Mouse (Mus musculus): Measurements from ENCODE around the gene Slmap. TPM values are rescaled to one million over a fixed set of nuclear protein-coding genes. Genes with fewer than 3 reads are reported as not detected.
"Not testable (repeated sequence)": the region's sequence is repeated elsewhere in the genome, so short reads cannot be mapped to it uniquely, and the experiment has no call there.

Gene Slmap
- polyA plus RNA-seq, 1 experiment from 2014 or later = 31.4 TPM

GRCm38 (mm10) chr14:26519831-26520230, 14.9 kb downstream of the Slmap start:
- Histone ChIP-seq H3K27me3 (ENCODE audit: insufficient read depth, low read length) (no peaks in the 10 kb centered on the region), H3K27ac (ENCODE audit: low read depth) (no peak overlapping the region)
- no peak for ATAC-seq (ENCODE audit: insufficient read depth)

GRCm38 (mm10) chr14:26517843-26518242, 16.9 kb downstream of the Slmap start:
- Histone ChIP-seq H3K9me3 (ENCODE audit: low read depth, low read length) (no peaks in the 10 kb centered on the region), H3K4me3 (ENCODE audit: low read depth, low read length) (no peak overlapping the region), H3K9ac (no peak overlapping the region), H3K27me3 (ENCODE audit: insufficient read depth, low read length) (no peaks in the 10 kb centered on the region), H3K4me2 (no peak overlapping the region), H3K27ac (ENCODE audit: low read depth) (no peak overlapping the region), H3K4me1 (ENCODE audit: insufficient read depth) (0 out of 2 replicates have a peak, but pooled peaks cover 3% of the 10 kb centered on the region), H3K36me3 (ENCODE audit: insufficient read depth) (no peaks in the 10 kb centered on the region)
- WGBS = 85% methylated on average over 4 of the region's 4 CpGs
- DNase-seq = no peak
- ATAC-seq (ENCODE audit: insufficient read depth) = no peak
- TF ChIP-seq CTCF (IDR thresholded peaks at IDR 0.05; ENCODE audit: low read depth) = no peak

More at GRCm38 (mm10) chr14:26519831-26520230, 14.9 kb downstream of the Slmap start:
- TF ChIP-seq CTCF (IDR thresholded peaks at IDR 0.05; ENCODE audit: low read depth) = no peak
- Histone ChIP-seq H3K9me3 (ENCODE audit: low read depth, low read length) (no peaks in the 10 kb centered on the region), H3K4me3 (ENCODE audit: low read depth, low read length) (no peak overlapping the region), H3K36me3 (ENCODE audit: insufficient read depth) (no peaks in the 10 kb centered on the region), H3K9ac (no peak overlapping the region), H3K4me2 (no peak overlapping the region), H3K4me1 (ENCODE audit: insufficient read depth) (0 out of 2 replicates have a peak, but pooled peaks cover 3% of the 10 kb centered on the region)
- 87% methylated on average over 4 of the region's 4 CpGs for WGBS
- no peak for DNase-seq

GRCm38 (mm10) chr14:26516232-26516631, 18.5 kb downstream of the Slmap start:
- not testable (repeated sequence) for H3K9me3 ChIP-seq (ENCODE audit: low read depth, low read length); H3K27ac ChIP-seq (ENCODE audit: low read depth); H3K4me2 ChIP-seq; H3K4me3 ChIP-seq (ENCODE audit: low read depth, low read length); H3K27me3 ChIP-seq (ENCODE audit: insufficient read depth, low read length); H3K36me3 ChIP-seq (ENCODE audit: insufficient read depth); H3K9ac ChIP-seq; H3K4me1 ChIP-seq (ENCODE audit: insufficient read depth); DNase-seq; ATAC-seq (ENCODE audit: insufficient read depth)
- WGBS = 46% methylated on average over 2 of the region's 2 CpGs

- H3K9ac ChIP-seq = no peak overlapping the region; the same call in 1 of the 2 replicates
- peak; percentile 70 for DNase-seq
- H3K4me3 ChIP-seq (ENCODE audit: low read depth, low read length) = no peak overlapping the region
- H3K36me3 ChIP-seq (ENCODE audit: insufficient read depth) = no peaks in the 10 kb centered on the region
- no peaks in the 10 kb centered on the region for H3K9me3 ChIP-seq (ENCODE audit: low read depth, low read length)
- H3K27ac ChIP-seq (ENCODE audit: low read depth) = no peak overlapping the region
- H3K4me2 ChIP-seq = 0 out of 2 replicates have a peak overlapping the region, but pooled peaks have one; percentile 7
- H3K27me3 ChIP-seq (ENCODE audit: insufficient read depth, low read length) = no peaks in the 10 kb centered on the region
- H3K4me1 ChIP-seq (ENCODE audit: insufficient read depth) = 0 out of 2 replicates have a peak, but pooled peaks cover 3% of the 10 kb centered on the region
- TF ChIP-seq CTCF (IDR thresholded peaks at IDR 0.05; ENCODE audit: low read depth) = no peak
- WGBS = 43% methylated on average over 9 of the region's 9 CpGs
- 0 out of 2 replicates have a peak, but pooled peaks have one; percentile 28 for ATAC-seq (ENCODE audit: insufficient read depth)
Observed at GRCm38 (mm10) chr14:26515802-26516201, 18.9 kb downstream of the Slmap start.

- Histone ChIP-seq H3K27me3 (ENCODE audit: insufficient read depth, low read length) (no peaks in the 10 kb centered on the region), H3K4me1 (ENCODE audit: insufficient read depth) (no peaks in the 10 kb centered on the region), H3K27ac (ENCODE audit: low read depth) (no peak overlapping the region), H3K9me3 (ENCODE audit: low read depth, low read length) (no peaks in the 10 kb centered on the region), H3K4me2 (no peak overlapping the region), H3K4me3 (ENCODE audit: low read depth, low read length) (no peak overlapping the region), H3K9ac (no peak overlapping the region), H3K36me3 (ENCODE audit: insufficient read depth) (no peaks in the 10 kb centered on the region)
- ATAC-seq (ENCODE audit: insufficient read depth) (no peak), DNase-seq (no peak)
- WGBS = 66% methylated on average over 2 of the region's 2 CpGs
- TF ChIP-seq CTCF (IDR thresholded peaks at IDR 0.05; ENCODE audit: low read depth) = no peak
Observed at GRCm38 (mm10) chr14:26510545-26510944, 24.2 kb downstream of the Slmap start.

- TF ChIP-seq CTCF (IDR thresholded peaks at IDR 0.05; ENCODE audit: low read depth) = no peak
- H3K36me3 ChIP-seq (ENCODE audit: insufficient read depth) = no peaks in the 10 kb centered on the region
- ATAC-seq (ENCODE audit: insufficient read depth) (no peak), DNase-seq (no peak)
- no peak overlapping the region for H3K27ac ChIP-seq (ENCODE audit: low read depth)
- no peak overlapping the region; the same call in 1 of the 2 replicates for H3K9ac ChIP-seq
- no peaks in the 10 kb centered on the region for H3K4me1 ChIP-seq (ENCODE audit: insufficient read depth)
- WGBS = 67% methylated on average over 6 of the region's 6 CpGs
- H3K4me2 ChIP-seq = no peak overlapping the region
- no peaks in the 10 kb centered on the region for H3K27me3 ChIP-seq (ENCODE audit: insufficient read depth, low read length)
- H3K4me3 ChIP-seq (ENCODE audit: low read depth, low read length) = no peak overlapping the region
- no peaks in the 10 kb centered on the region for H3K9me3 ChIP-seq (ENCODE audit: low read depth, low read length)
Observed at GRCm38 (mm10) chr14:26508150-26508549, 26.6 kb downstream of the Slmap start.

GRCm38 (mm10) chr14:26507361-26507760, 27.4 kb downstream of the Slmap start:
- DNase-seq (peak; percentile 23), ATAC-seq (ENCODE audit: insufficient read depth) (no peak)
- Histone ChIP-seq H3K27ac (ENCODE audit: low read depth) (no peak overlapping the region), H3K9ac (no peak overlapping the region), H3K36me3 (ENCODE audit: insufficient read depth) (no peaks in the 10 kb centered on the region), H3K27me3 (ENCODE audit: insufficient read depth, low read length) (no peaks in the 10 kb centered on the region), H3K4me1 (ENCODE audit: insufficient read depth) (no peaks in the 10 kb centered on the region), H3K4me2 (no peak overlapping the region), H3K9me3 (ENCODE audit: low read depth, low read length) (no peaks in the 10 kb centered on the region), H3K4me3 (ENCODE audit: low read depth, low read length) (no peak overlapping the region)
- 59% methylated on average over 4 of the region's 4 CpGs for WGBS
- no peak for TF ChIP-seq CTCF (IDR thresholded peaks at IDR 0.05; ENCODE audit: low read depth)

GRCm38 (mm10) chr14:26504541-26504940, 30.2 kb downstream of the Slmap start:
- H3K4me2 ChIP-seq = no peak overlapping the region
- H3K9ac ChIP-seq = no peak overlapping the region
- H3K27me3 ChIP-seq (ENCODE audit: insufficient read depth, low read length) = no peaks in the 10 kb centered on the region
- H3K27ac ChIP-seq (ENCODE audit: low read depth) = no peak overlapping the region
- ATAC-seq (ENCODE audit: insufficient read depth) = no peak
- no peaks in the 10 kb centered on the region for H3K4me1 ChIP-seq (ENCODE audit: insufficient read depth)
- H3K4me3 ChIP-seq (ENCODE audit: low read depth, low read length) = no peak overlapping the region
- H3K9me3 ChIP-seq (ENCODE audit: low read depth, low read length) = no peaks in the 10 kb centered on the region
- no peak for TF ChIP-seq CTCF (IDR thresholded peaks at IDR 0.05; ENCODE audit: low read depth)
- 82% methylated on average over 4 of the region's 4 CpGs for WGBS
- no peaks in the 10 kb centered on the region for H3K36me3 ChIP-seq (ENCODE audit: insufficient read depth)
- DNase-seq = no peak
